Mouse (Mus musculus): Measurements from ENCODE around the gene Gm21964.

Gene Gm21964

DNA sequence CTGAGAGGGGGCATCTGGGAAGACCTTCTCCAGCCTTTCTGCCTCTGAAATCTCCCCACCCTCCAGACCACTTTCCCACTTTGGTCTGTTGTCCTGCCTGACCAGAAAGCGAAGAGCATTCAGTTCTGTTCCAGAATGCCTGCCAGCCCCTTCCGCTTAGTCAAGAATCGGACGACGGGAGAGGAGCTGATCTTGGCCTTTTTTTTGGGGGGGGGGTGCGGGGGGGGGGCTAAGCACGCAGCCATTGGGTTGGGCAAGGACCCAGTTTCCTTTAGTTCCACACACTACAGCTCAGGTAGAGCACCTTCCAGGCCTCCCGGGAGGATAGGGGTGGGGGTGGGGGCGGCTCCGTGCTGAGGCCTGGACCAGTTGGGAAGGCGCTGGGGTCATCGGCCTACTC, at the start of gene Gm21964:
Gene Gm21964 (plus strand): TSS at position 301 of the 400 bp plus-strand sequence.
- DNase-seq (ENCODE audit: low spot score), result no peak

DNA sequence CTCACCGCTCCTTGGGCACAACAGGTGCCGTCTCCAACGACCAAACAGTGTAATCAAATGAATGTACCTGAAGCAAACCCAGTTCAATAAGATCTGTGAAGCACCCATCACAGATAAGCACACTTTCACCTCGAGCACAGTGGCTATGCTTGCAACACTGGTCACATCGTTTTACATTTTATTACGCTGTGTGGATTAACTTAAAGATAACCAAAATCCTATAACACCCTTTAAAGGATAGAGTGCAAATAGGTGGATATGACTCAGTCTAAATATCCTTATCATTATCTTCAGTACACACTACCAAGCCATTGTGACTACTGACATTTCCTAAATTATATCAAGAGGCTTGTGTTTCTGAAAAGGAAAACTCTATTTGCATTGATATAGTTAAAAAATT, 49.8 kb upstream of the Gm21964 start:
- DNase-seq (ENCODE audit: low spot score), result no peak

DNA sequence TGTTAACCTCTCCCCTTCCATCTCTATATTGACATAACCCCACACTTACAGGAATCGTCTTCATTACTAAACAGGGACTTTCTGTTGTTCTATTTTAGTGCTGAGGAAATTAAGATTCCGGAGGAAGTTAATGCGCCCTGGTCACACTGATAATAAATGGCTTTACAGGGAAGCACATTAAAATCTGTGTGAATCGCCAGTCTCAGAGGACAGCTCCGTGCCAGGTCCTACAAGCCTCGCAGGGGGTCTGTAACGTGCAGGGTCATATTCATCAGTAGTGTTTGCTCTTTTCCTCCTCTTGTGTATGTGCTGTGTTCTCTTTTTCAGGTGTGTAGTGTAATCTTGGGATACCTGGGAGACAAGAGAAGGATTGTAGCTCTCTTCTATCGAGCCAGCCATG, 42.8 kb upstream of the Gm21964 start:
- DNase-seq (ENCODE audit: low spot score), result no peak

DNA sequence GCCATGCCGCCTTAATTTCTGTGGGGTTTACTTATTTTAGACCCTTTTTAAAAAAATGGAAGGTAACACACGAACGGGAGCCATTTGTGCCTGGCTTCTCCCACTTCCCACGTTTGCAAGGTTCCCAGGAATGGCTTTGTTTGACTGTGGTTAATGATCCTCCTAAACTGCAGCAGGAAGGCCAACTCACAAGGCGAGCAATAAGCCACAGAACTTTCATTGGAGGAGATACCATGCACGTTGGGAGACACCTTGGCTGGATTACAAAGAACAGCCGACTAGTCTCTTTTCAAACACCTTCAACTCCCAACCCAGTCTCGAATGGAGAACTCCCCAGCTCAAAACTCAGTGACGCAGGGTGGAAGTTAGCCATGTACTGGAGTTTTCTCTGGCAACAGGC, 36.8 kb upstream of the Gm21964 start:
- DNase-seq (ENCODE audit: low spot score), result no peak

DNA sequence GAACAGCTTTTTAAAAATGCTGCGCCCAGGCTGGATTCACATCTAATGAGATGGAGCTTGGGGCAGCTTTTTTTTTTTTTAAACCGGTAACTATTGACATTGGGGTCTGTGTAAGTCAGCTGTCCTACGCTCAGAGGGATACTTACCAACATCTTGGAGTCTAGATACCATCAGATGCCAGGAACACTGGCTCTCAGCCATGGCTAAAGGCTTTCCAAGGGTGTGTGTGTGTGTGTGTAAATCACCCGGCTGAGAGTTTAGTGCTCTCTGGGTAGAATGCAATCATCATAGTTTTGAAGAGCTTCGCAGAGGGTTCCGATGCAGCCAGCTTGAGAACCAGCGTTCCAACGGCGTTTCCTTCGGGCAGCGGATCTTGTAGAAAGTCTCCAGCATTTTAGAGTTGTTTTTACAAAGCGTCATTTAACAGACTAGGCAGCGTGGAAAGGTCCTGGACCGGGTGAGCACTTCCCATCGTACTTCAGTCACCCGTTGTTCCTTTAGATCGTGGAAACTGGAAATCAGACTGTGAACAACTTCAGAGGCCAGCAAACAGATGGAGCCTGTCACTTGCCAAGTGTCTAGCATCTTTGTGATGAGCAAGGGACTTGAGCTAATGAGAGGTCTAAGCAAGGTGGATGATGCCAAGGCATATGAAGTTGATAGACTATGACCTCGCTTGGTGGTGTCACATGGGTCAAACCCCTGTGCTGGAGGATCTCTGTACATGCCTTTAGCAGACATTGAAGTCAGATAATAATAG, 36.2 kb upstream of the Gm21964 start:
- no peak for DNase-seq (ENCODE audit: low spot score)

DNA sequence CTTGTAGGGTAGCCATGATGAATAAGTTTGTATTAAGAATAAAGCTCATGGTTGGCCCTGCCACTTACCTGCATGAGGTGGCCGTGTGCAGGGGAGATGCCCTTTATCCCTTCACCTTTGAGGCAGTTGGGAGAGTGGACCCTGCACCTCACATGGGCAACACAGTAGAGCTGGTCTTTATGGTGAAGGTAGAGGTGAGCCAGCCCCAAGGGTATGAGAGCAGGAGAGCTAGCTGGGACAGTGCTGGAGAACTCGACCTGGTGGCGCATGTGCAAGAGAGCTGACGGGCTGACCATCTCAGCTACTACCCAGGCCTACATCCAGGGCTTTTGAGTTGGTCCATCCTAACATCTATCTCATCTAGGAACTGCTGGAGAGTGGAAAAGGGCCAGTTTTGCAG, 35.3 kb upstream of the Gm21964 start:
- DNase-seq (ENCODE audit: low spot score), result no peak

DNA sequence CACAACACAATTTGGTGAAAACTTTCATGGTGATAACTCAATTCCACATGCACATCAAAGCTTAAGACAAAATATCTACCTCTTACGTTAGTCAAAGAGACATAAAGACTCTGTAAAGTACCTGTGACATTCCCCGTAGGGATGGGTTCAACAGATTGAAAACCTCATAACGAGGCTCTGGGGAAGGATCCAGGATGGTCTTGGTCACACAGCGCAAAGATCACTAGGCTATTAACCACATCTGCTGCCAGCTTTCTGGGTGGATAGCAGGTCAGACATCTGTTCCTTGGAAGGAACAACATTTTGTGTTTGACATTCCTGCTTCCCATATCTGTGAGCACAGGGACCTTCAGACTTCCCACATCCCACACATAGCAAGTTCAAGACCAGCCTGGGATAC, 31.3 kb upstream of the Gm21964 start:
- no peak for DNase-seq (ENCODE audit: low spot score)

DNA sequence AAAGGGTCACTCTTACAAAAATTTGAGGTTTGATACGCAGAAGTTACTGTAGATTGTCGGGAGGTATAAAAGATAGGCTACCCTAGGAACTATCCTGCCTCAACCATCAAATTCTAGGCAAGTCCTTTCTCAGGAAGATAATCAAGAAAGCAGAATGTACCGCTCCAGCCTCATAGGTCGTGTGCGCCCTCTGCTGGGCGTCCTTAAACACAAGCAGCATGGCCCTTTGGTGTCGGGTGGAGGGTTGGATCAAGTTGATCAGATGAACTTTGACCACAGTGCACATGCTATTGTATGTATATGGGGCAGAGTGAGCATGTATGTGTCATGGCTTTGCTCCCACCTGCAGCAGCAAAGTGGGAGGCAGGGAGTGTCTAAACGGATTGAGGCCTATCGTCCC, 29.4 kb upstream of the Gm21964 start:
- DNase-seq (ENCODE audit: low spot score), result peak; percentile 91

DNA sequence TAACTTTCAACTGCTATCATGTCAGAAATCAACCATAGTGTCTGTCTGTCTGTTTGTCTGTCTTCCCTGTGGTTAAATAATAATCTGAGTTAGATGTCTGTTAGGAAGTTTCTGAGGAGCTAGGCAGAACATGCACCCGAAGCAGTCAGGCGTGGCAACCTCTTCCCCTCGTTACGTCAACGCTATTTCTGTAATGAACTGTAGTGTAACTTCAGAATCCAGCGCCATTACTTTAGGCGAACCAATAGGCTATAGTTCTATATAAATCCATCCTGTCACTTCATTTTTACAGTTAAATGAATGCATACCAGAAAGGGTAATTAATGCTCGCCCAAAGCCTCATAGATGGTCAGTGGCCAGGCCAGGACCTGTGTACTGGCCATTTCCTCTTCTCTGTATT, 26.5 kb upstream of the Gm21964 start:
- no peak for DNase-seq (ENCODE audit: low spot score)

DNA sequence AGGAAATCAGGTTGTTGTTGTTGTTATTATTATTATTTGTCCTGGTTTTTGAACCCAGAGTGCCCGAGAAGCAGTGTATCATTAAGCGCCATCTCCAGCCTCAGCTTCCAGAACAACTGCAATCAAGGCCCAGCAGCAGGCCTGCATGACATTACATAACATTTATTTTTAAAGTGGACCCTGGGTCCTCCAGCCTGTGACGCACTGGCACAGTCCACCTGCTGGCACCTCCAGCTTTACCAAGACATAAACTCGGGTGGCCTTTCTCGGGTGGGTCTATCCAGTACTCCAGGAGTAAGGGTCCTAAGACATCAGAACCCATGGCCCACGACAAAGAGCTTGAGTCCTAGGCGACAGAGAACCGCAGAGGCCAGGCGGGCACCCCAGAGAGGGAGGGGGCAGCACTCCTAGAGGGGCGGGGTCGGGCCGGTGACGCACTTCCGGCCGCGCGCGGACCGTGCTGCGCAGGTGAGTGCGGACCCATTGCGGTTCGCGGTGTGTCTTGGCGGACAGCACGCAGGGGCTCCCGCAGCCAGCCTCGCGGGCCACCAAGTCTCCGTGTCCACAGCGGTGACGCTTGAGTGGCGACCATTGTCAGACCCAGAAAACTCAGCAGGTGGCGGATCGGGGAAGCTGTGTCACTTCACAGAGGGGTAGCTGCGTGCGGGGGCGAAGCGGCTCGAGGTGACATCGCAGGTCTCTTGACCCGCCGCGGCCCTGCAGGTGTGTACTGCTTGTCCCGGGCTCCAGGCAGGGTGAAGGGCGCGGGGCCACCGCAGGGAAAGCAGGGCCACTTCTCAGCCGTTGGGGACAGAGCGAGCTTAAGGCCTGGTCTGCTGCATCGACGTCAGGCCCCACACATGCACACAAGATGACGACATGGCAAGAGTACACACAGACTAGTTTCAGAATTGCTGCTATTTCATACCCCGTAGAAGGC, 21.5 kb upstream of the Gm21964 start, which contains the start of gene Zfp612:
Gene Zfp612 (plus strand): TSS at position 465 of the 940 bp plus-strand sequence.
- peak; percentile 75 for DNase-seq (ENCODE audit: low spot score)

DNA sequence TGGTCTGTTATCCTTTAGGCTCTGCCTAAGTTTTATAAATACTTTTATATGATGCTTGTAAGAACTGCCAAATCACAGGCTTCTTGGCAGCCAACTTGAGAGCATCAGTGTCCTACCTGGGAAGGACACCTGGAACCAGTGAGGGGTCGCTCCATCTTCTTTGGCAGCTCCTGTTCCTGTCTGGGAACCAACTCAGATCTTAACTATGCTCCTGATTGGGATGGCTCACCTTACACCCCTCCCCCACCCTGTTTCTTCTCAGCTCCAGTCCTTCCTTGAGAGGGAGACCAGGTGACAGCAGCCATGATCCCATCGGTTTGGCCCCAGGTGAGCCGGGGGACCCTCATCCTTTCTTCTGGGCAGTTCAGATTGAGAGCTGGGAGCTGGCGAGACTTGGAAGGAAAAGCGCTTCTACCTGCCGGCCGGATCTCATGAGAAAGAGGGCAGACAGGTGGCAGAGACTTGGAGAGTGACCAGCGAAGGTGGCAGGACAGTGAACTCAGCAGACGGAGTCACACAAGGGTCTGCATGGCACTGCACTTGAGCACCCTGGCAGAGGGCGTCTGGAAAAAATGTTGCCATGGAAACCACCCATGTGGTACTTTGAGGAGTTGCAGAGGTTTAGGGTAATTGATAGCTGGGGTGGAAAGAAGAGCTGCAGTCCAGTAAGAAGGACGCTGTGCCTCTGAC, 18.4 kb upstream of the Gm21964 start:
- DNase-seq (ENCODE audit: low spot score), result no peak

DNA sequence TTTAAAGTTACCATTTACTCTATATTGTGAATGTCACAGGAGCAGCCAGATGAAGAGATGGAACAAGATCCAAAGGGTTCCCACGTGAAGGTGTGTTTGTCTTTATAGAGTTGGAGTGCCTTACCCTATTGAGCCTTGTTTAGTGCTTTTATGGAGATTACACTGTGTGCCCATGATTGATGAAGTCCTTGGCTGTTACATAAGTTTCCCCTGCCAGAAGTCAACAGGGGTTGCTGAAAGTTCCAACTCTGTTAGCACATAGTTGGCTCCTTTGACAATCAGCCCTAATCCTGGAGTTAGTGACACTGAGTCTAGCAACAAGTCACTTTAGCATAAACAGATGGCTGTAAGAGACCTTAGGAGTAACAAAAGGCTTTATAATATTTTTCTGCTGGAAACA, 9.1 kb upstream of the Gm21964 start:
- no peak for DNase-seq (ENCODE audit: low spot score)

DNA sequence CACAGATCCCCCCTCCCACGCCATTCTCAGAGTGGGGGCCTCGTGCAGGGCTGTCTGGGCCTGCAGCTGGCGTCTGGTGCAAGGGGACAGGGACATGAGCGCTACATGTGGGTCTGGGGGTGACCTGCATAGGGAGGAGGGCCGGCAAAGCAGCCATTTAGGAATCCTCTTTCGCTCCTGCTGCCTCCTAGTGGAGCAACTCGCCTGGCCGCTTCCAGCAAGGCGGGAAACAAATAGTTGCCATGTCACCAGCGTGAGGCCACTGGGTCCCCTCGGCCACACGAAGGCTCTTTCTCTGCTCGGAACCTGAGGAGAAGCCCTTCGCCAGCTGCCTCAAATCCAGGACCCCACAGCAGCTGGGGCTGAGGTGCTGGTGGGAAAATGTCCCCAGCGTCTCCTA, 669 bp downstream of the Gm21964 start:
- no peak for DNase-seq (ENCODE audit: low spot score)

DNA sequence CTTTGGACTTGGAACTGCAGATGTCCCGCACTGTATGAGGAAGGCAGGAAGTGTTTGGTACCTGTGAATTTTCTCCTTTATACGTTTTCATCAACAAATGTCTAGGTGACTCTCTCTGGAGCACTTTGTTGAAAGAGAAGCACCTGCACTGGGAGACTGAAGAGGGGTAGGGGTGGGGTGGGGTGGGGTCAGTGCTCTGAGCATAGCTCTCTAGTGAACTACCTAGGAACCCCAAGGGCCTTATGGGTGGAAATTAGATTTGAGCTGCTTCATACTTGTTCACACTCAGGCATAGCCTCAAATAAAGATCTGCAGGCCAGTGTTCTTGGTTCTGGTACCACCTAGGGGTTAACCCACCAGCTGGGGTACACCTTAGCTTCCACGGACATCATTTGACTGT, 1.6 kb downstream of the Gm21964 start, which contains the start of gene Gm17720:
Gene Gm17720 (minus strand): TSS at position 101 of the 400 bp plus-strand sequence.
- DNase-seq (ENCODE audit: low spot score), result no peak

DNA sequence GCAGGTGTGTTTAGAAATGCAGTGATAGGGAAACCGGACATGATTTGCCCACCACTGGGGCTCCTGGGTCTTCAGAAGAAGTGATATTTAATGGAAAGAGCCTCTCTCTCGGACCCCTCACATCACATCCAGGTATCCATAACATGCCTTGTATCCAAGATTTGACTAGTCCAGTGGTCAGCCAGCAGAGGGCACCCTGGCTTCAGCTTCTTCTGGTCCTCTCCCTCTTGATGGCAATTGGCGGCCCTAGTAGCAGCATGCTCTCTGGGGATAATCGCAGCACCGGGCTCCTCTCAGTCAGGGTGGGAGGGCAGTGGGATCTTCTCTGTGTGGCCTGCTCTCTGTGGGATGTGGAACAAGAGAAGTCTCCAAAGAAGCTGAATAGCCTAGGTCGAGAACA, 18.7 kb downstream of the Gm21964 start:
- peak; percentile 63 for DNase-seq (ENCODE audit: low spot score)

DNA sequence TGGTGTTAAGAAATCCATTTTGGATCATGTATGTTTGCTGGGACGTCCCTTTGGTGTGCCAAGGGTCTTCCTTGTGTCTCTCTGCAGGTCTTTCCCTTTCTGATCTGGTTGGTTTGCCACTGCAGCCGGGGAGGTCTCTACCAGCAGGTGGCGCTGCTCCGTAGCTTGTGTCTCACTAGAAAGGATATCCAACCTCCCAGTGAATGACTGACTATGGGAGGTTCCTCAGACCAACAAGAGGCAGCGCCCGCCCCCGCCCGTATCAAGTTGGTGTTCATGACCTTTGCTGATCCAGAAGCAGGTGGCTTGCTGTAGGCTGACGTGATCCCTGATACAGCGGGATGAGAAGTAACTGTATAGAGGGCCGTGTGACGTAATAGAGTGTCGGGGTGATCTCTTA, 29.5 kb downstream of the Gm21964 start:
- peak; percentile 94 for DNase-seq (ENCODE audit: low spot score)

DNA sequence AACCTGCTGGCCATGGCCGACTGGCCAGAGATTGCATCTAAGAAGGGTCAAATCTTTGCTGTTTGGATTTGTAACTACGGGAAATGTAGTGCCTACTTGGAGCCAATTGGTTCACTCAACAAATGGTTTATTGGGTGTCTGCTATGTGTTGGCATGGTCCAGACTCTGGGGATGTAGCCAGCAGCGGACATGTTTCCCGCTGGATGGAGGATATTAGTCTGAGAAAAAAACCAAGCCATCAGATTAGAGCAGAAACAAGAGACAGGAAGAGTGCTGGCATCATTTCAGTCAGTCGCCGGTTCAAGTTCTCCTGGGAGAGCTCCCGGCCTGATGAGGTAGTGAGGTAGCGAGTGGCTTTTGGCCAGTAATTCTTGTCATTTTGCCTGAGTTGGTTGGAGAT, 33.2 kb downstream of the Gm21964 start:
- no peak for DNase-seq (ENCODE audit: low spot score)

DNA sequence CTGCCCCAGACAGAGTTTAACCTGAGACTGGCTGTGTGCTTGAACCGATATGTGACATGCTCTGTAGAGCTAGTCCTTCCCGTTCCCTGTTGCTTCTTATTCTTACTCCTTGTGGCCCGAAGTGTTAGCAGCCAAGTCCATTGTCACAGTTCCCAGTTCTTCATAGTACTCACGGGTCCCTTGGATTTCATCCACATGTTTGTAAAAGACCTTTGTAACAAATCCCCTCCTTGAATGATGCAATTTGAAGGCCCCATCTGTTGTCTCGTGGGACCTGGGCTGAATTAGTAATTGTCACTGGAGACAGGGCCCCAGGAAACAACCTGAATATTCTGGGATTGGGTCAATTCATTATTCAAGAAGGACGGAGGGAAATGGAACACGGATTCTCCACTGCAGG, 34.5 kb downstream of the Gm21964 start:
- no peak for DNase-seq (ENCODE audit: low spot score)

DNA sequence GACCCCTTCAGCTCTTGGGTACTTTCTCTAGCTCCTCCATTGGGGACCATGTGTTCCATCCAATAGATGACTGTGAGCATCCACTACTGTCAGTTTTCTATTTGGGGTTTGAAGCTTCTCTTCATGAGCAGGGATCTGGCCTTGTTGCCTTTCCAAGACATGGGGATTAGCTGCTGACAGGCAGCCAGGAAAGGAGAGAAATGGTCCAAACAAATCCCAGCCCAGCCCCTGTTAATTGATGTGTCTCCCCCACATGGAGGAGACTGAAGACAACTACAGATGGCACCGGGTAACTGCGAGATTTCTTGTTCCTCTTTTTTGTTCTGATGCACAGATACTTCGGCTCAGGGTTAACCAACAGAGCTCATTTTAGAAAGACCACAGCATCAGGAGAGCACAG, 39.1 kb downstream of the Gm21964 start:
- no peak for DNase-seq (ENCODE audit: low spot score)

DNA sequence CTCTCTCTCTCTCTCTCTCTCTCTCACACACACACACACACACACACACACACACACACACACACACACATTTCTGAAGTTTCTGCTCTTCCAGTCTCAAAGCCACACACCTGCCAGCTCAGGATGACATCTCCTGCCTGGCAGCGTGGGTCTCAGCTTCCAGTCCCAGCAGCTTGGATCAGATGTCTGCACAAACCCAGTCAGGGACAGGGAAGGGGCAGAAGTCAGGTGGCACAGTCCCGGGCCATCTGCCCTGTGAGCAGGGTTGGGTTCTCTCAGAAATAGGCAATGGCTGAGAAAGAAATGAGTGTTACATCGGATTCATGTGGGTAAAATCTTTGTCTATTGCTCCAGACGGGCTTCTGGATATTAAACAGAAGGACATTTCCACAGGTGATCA, 39.8 kb downstream of the Gm21964 start:
- DNase-seq (ENCODE audit: low spot score), result no peak

DNA sequence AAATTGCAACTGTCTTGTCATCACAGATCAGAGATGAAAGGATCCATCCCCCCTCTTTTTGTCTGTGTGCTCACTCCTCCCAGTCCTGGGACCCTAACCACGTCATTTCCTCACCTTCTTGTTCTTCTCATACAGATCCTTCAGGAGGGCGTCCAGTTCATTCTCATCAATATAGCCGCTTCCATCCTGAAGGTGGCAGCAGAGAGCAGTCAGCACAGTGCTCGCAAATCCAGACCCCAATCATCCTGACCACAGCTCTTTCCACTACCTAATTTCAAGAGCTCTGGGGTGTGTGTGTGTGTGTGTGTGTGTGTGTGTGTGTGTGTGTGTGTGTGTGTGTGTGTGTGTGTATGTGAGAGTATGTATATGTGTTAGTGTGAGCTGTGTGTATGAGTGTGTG, 44.5 kb downstream of the Gm21964 start:
- DNase-seq (ENCODE audit: low spot score), result peak; percentile 77

DNA sequence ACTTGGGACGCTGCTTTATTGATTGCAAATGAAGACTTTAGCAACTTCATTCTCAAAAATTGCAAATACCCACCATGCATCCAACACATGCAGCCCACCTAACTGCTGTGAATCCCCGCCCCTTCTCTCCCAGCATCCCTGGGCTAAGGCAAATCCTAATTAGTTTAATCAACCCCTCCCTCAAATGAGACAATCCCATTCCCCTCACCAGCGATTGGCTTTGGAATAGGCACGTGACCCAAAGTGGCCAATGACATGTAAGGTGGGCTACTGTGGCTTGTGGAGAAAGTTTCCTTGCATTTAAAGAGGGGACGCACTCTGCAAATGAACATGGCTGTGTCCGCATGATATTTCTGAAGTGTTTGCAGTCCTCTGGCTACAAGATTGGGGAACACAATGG, 51.9 kb downstream of the Gm21964 start:
- no peak for DNase-seq (ENCODE audit: low spot score)

Measured in retina, embryonic 14.5 days (tissue).